Mouse (Mus musculus): Measurements from ENCODE around the gene Arhgef3. TPM values are rescaled to one million over a fixed set of nuclear protein-coding genes. Genes with fewer than 3 reads are reported as not detected.

Arhgef3 gene
- polyA plus RNA-seq, 1 experiment from 2014 or later = 19.6 TPM

DNA sequence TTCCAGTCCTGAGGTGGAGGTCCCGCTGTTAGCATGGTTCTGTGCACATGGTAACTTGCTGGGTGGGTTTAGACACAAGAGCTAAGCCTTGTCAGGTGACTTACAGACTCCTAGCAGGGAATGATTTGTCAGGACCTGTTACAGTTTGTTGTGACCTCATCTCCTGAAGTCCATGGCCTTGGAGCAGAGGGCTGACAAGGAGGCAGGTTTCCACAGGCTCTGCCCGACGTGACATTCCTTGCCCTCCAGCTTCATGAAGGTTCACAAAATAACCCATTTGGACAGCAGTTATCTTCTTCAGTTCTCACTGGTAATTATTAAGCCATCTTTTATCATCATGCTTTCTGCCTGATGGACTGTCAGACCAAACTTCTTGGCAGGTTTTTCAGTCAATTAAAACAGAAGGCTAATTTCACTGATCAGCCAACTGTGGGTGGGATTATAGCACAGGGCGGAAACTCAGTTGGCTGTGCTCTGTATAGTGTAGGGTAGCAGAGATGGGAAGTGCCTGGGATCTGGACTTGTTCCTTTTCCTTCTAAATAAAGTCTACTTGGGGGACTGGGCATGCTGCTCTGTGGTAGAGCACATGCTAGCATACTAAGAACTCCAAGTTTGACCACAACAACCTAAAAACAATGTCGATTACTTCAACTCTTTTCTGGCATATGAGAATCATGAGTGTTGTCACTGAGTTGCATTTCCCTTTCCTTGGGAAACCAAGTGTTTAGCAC, 187.2 kb downstream of the Arhgef3 start:
- Histone ChIP-seq H3K9ac (replicated peaks; ENCODE audit: low read length) (no peak overlapping the region), H3K4me3 (ENCODE audit: low read length) (no peak overlapping the region), H3K4me2 (replicated peaks; ENCODE audit: low read depth, low read length) (no peak overlapping the region), H3K27me3 (ENCODE audit: insufficient read depth, low read length) (no peaks in the 10 kb centered on the region), H3K4me1 (ENCODE audit: insufficient read depth, low read length) (no peaks in the 10 kb centered on the region; the same call in 1 of the 2 replicates), H3K9me3 (ENCODE audit: low read length) (no peaks in the 10 kb centered on the region), H3K36me3 (ENCODE audit: insufficient read depth, low read length) (no peaks in the 10 kb centered on the region), H3K27ac (ENCODE audit: low read length) (no peak overlapping the region)
- ATAC-seq (ENCODE audit: low FRiP score, low TSS enrichment) = no peak
- 68% methylated on average over 5 of the region's 5 CpGs for WGBS

DNA sequence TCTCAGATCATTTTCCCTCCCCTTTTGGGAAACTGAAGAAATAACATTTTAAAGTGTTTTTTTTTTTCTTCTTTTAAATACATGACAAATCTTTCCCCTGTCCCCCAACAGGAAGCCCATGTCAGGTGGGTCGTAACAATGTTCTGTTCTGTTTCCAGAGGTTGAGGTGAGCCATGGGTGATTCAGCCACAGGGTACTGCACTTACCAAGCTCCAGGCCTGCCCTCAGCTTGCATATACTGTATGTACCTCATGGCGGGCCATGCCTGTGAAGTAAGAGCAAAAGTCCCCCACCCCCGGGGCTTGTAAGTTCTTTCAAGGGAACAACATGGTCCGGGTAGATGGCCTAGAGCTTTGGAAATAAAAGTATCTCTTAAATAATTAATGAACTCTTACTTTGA, 188.6 kb downstream of the Arhgef3 start:
- Histone ChIP-seq H3K4me3 (ENCODE audit: low read length) (no peak overlapping the region), H3K4me2 (replicated peaks; ENCODE audit: low read depth, low read length) (no peak overlapping the region), H3K4me1 (ENCODE audit: insufficient read depth, low read length) (no peaks in the 10 kb centered on the region), H3K27ac (ENCODE audit: low read length) (no peak overlapping the region), H3K9me3 (ENCODE audit: low read length) (no peaks in the 10 kb centered on the region), H3K36me3 (ENCODE audit: insufficient read depth, low read length) (no peaks in the 10 kb centered on the region), H3K9ac (replicated peaks; ENCODE audit: low read length) (no peak overlapping the region), H3K27me3 (ENCODE audit: insufficient read depth, low read length) (no peaks in the 10 kb centered on the region)
- WGBS = 62% methylated on average over 4 of the region's 4 CpGs
- no peak for ATAC-seq (ENCODE audit: low FRiP score, low TSS enrichment)

DNA sequence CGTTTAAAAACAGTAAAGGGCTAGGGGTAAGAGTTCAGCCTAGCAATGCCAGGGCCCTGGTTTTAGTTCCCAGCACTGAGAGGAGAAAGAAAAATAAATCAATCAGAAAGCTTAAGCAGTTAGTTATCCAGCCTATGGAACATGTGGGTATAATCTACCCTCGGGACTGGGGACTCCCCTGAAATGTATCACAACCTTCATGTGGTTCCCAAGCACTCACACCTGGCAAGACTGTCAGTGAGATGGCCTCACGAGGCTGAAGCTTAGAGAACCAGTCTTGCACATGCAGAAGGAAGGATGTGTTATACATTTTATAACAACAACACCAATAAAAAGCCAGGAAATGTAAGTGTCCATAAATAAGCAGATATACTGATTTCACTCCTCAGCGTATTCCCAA, 189.7 kb downstream of the Arhgef3 start:
- Histone ChIP-seq H3K4me2 (replicated peaks; ENCODE audit: low read depth, low read length) (no peak overlapping the region), H3K36me3 (ENCODE audit: insufficient read depth, low read length) (no peaks in the 10 kb centered on the region), H3K9ac (replicated peaks; ENCODE audit: low read length) (no peak overlapping the region), H3K4me3 (ENCODE audit: low read length) (no peak overlapping the region), H3K27me3 (ENCODE audit: insufficient read depth, low read length) (no peaks in the 10 kb centered on the region), H3K9me3 (ENCODE audit: low read length) (no peaks in the 10 kb centered on the region), H3K4me1 (ENCODE audit: insufficient read depth, low read length) (no peaks in the 10 kb centered on the region), H3K27ac (ENCODE audit: low read length) (no peak overlapping the region)
- WGBS = 68% methylated on average over 4 of the region's 4 CpGs
- ATAC-seq (ENCODE audit: low FRiP score, low TSS enrichment) = no peak

DNA sequence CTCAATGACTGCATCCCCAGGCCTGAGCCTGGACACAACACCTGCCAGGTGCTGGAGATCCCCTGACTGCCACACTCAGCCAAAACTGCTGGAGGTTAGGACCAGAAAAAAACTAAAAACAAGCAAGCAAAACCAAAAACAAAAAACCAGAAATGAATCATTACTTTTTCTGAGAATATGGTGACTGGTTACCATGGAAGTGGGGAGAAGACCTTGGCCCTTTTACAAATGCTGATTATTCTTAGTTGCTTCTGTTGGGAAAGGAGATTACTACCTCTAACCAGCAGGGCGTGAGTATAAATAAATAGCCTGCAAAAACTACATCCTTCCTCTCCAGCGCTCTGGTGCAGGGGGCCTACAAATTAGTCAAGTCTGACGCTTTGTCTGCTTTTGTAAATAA, 194.1 kb downstream of the Arhgef3 start:
- no peak for ATAC-seq (ENCODE audit: low FRiP score, low TSS enrichment)
- 65% methylated on average over 3 of the region's 3 CpGs for WGBS
- Histone ChIP-seq H3K27ac (ENCODE audit: low read length) (no peak overlapping the region), H3K36me3 (ENCODE audit: insufficient read depth, low read length) (no peaks in the 10 kb centered on the region), H3K4me3 (ENCODE audit: low read length) (no peak overlapping the region), H3K4me1 (ENCODE audit: insufficient read depth, low read length) (0 out of 2 replicates have a peak, but pooled peaks cover 3% of the 10 kb centered on the region), H3K9me3 (ENCODE audit: low read length) (no peaks in the 10 kb centered on the region), H3K9ac (replicated peaks; ENCODE audit: low read length) (no peak overlapping the region), H3K4me2 (replicated peaks; ENCODE audit: low read depth, low read length) (no peak overlapping the region), H3K27me3 (ENCODE audit: insufficient read depth, low read length) (no peaks in the 10 kb centered on the region)

DNA sequence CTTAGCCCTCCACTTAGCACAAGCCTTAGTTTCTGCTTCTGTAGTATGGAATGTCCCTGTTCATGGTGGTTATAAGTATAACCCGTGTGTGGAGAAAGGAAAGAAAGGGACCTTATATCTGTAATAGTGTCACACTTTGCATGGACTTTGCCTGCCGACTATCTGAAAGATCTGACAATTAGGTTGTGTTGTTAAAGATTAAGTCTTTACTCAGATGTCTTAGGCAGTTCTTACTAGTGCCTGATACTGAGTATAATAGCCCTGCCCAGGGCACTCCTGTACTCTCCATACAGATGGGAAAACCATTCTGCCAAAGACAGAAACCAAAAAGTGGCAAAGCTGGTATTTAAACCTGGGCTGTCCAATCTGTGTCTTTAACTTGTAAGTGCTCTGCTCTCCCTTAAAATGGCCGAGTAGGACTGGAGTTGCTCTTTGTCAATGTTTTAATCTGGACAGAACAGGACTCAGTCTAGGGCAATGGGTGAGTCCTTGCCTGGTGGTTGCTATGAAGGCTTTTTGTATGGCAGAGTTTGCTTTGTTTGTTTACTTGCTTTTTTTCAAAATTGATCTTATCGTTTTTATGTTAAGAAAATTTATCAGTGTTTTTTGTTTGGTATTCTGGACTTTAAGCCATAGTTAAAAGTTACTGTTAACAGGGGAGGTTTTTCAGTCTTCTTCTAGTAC, 196.0 kb downstream of the Arhgef3 start:
- 0 out of 2 replicates have a peak, but pooled peaks cover 3% of the 10 kb centered on the region for H3K4me1 ChIP-seq (ENCODE audit: insufficient read depth, low read length)
- H3K9ac ChIP-seq (replicated peaks; ENCODE audit: low read length) = no peak overlapping the region
- no peaks in the 10 kb centered on the region for H3K27me3 ChIP-seq (ENCODE audit: insufficient read depth, low read length)
- H3K4me2 ChIP-seq (replicated peaks; ENCODE audit: low read depth, low read length) = no peak overlapping the region
- ATAC-seq (ENCODE audit: low FRiP score, low TSS enrichment) = no peak
- H3K36me3 ChIP-seq (ENCODE audit: insufficient read depth, low read length) = no peaks in the 10 kb centered on the region
- no peak overlapping the region for H3K4me3 ChIP-seq (ENCODE audit: low read length)
- H3K9me3 ChIP-seq (ENCODE audit: low read length) = no peaks in the 10 kb centered on the region
- H3K27ac ChIP-seq (ENCODE audit: low read length) = no peak overlapping the region
- 71% methylated on average over 4 of the region's 4 CpGs for WGBS

DNA sequence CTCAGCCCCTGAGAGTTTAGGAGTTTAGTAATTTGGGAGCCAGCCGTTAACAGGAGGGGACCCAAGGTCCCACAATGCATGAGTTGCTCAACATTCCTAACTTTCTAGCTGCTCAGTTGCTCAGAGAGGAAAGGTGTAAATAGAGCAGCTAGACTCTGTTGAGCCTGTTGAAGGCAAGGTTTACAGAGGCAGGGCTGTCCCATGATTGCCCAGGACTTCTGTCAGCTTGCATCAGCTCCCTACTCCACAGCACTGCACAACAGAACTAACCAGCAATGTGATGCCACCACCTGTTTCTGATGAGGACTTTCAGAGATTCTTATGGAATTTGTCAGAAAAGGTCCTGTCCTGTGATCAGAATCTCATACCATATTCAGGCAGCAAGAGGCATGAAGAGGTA, 197.7 kb downstream of the Arhgef3 start:
- no peak overlapping the region for H3K4me3 ChIP-seq (ENCODE audit: low read length)
- no peak overlapping the region for H3K9ac ChIP-seq (replicated peaks; ENCODE audit: low read length)
- H3K27me3 ChIP-seq (ENCODE audit: insufficient read depth, low read length) = no peaks in the 10 kb centered on the region
- no peak for ATAC-seq (ENCODE audit: low FRiP score, low TSS enrichment)
- no peaks in the 10 kb centered on the region for H3K36me3 ChIP-seq (ENCODE audit: insufficient read depth, low read length)
- 78% methylated on average over 1 of the region's 1 CpGs for WGBS
- no peak overlapping the region for H3K4me2 ChIP-seq (replicated peaks; ENCODE audit: low read depth, low read length)
- H3K27ac ChIP-seq (ENCODE audit: low read length) = no peak overlapping the region
- H3K9me3 ChIP-seq (ENCODE audit: low read length) = no peaks in the 10 kb centered on the region
- 0 out of 2 replicates have a peak, but pooled peaks cover 3% of the 10 kb centered on the region for H3K4me1 ChIP-seq (ENCODE audit: insufficient read depth, low read length)

DNA sequence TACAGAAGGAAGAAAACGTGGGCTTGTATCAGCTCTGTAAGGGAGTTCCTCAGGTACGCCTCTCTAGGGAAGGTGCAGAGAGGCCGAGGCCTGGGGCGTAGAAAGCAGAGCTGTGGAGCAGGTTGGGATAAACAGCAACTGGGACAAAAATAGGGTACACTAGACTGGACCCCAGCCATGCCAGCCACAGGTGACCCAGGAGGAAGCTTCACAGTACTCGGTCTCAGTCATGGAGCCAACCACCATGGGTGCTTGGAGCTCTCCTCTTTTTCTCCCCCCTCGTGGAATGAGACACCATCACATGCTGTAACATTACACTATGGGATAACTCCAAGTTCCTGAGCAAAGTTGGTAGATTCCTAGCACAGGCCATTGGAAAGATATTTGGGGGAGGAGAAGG, 201.0 kb downstream of the Arhgef3 start:
- 78% methylated on average over 6 of the region's 6 CpGs for WGBS
- Histone ChIP-seq H3K4me1 (ENCODE audit: insufficient read depth, low read length) (0 out of 2 replicates have a peak, but pooled peaks cover 1% of the 10 kb centered on the region), H3K36me3 (ENCODE audit: insufficient read depth, low read length) (no peaks in the 10 kb centered on the region), H3K9me3 (ENCODE audit: low read length) (no peaks in the 10 kb centered on the region), H3K9ac (replicated peaks; ENCODE audit: low read length) (no peak overlapping the region), H3K4me2 (replicated peaks; ENCODE audit: low read depth, low read length) (no peak overlapping the region), H3K27ac (ENCODE audit: low read length) (no peak overlapping the region), H3K4me3 (ENCODE audit: low read length) (no peak overlapping the region), H3K27me3 (ENCODE audit: insufficient read depth, low read length) (no peaks in the 10 kb centered on the region)
- ATAC-seq (ENCODE audit: low FRiP score, low TSS enrichment) = no peak

DNA sequence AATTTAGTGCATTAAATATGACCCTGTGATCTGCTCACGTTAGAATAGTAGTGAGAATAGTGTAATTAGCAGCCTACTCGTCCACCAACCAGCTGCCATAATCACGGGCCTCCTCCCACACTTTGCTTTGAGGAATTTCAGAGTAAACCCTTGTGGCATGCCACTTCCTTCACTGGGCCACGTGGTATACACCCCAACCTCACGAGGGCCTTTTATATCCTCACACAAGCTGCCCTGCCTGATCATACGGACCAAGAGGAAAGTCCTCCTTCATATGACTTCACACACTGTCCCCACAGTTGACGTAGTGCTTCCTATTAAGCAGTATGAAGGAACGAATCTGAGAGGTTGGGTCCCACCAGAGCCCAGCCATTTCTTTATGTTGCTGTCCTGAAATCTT, 202.4 kb downstream of the Arhgef3 start:
- Histone ChIP-seq H3K4me3 (ENCODE audit: low read length) (no peak overlapping the region), H3K4me2 (replicated peaks; ENCODE audit: low read depth, low read length) (no peak overlapping the region), H3K27ac (ENCODE audit: low read length) (no peak overlapping the region), H3K36me3 (ENCODE audit: insufficient read depth, low read length) (no peaks in the 10 kb centered on the region), H3K9me3 (ENCODE audit: low read length) (no peaks in the 10 kb centered on the region), H3K27me3 (ENCODE audit: insufficient read depth, low read length) (no peaks in the 10 kb centered on the region), H3K9ac (replicated peaks; ENCODE audit: low read length) (no peak overlapping the region), H3K4me1 (ENCODE audit: insufficient read depth, low read length) (no peaks in the 10 kb centered on the region)
- ATAC-seq (ENCODE audit: low FRiP score, low TSS enrichment) = no peak
- WGBS = 55% methylated on average over 8 of the region's 8 CpGs

DNA sequence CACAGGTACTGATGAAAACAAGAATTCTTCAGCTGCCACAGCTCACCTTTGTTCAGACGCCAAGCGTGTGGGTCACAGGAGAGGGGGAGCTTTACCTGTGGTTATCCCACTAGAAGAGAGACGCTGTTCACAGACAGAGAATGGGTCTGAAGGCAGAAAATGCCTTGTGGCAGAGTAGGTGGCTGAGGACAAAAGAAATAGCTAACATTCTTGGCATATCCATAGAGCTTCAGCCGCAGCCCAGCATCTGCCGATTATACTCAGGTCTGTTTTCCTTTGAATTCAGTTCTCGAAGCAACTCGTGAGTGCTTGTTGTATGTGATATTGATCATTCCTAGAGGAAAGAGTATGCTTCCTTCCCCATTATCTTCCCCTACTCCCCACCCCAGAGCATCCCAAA, 204.7 kb downstream of the Arhgef3 start:
- H3K4me2 ChIP-seq (replicated peaks; ENCODE audit: low read depth, low read length) = no peak overlapping the region
- ATAC-seq (ENCODE audit: low FRiP score, low TSS enrichment) = no peak
- no peaks in the 10 kb centered on the region for H3K9me3 ChIP-seq (ENCODE audit: low read length)

DNA sequence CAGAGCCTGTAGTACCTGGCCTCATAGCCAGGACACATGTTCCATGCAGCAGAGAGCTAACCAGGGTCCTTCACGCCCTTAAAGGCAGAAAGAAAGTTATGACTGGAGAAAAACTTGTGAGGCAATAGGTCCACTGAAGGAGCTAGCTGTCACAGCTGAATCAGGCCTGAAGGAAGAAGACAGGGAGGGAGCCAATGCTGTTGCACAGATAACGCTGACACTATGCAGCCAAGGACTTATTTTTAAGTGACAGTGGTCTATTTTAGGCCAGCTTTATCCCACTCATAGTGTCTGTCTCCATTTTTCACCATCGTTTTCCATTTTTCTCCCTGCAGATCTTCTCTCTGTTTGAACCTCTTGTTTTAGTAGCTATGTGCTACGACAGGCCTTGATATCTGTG, 207.3 kb downstream of the Arhgef3 start:
- 86% methylated on average over 4 of the region's 4 CpGs for WGBS
- H3K27ac ChIP-seq (ENCODE audit: low read length) = no peak overlapping the region
- H3K27me3 ChIP-seq (ENCODE audit: insufficient read depth, low read length) = no peaks in the 10 kb centered on the region

More for the DNA sequence above, 204.7 kb downstream of the Arhgef3 start:
- Histone ChIP-seq H3K36me3 (ENCODE audit: insufficient read depth, low read length) (no peaks in the 10 kb centered on the region), H3K27me3 (ENCODE audit: insufficient read depth, low read length) (no peaks in the 10 kb centered on the region), H3K4me1 (ENCODE audit: insufficient read depth, low read length) (no peaks in the 10 kb centered on the region), H3K4me3 (ENCODE audit: low read length) (no peak overlapping the region), H3K27ac (ENCODE audit: low read length) (no peak overlapping the region), H3K9ac (replicated peaks; ENCODE audit: low read length) (no peak overlapping the region)
- 80% methylated on average over 7 of the region's 7 CpGs for WGBS

More for the DNA sequence above, 207.3 kb downstream of the Arhgef3 start:
- Histone ChIP-seq H3K9me3 (ENCODE audit: low read length) (no peaks in the 10 kb centered on the region), H3K4me1 (ENCODE audit: insufficient read depth, low read length) (no peaks in the 10 kb centered on the region), H3K9ac (replicated peaks; ENCODE audit: low read length) (no peak overlapping the region), H3K36me3 (ENCODE audit: insufficient read depth, low read length) (no peaks in the 10 kb centered on the region), H3K4me3 (ENCODE audit: low read length) (no peak overlapping the region), H3K4me2 (replicated peaks; ENCODE audit: low read depth, low read length) (no peak overlapping the region)
- ATAC-seq (ENCODE audit: low FRiP score, low TSS enrichment) = no peak
